Mouse (Mus musculus) forebrain, embryonic 14.5 days (tissue): ENCODE measurements around the gene B3glct. TPM values are rescaled to one million over a fixed set of nuclear protein-coding genes. Genes with fewer than 3 reads are reported as not detected.

ENCODE experiments used
- ATAC-seq: fragments of 200-750 bp; cut with Nextera tagmentation; 2 replicates; pipeline ENCODE4 v1.8.0; 2017; ENCODE audit warnings: mild to moderate bottlenecking, moderate library complexity
- DNase-seq: peaks from one replicate; pipeline ENCODE4 v3.0.0-alpha.2; 2015; ENCODE audit warnings: low spot score
- H3K27ac ChIP-seq: fragments of 300-500 bp; sonication (generic); 2 replicates; pipeline ENCODE4 v1.5.1; 2014; ENCODE audit warnings: low read depth, mild to moderate bottlenecking, control low read depth, low read length, moderate library complexity
- H3K27me3 ChIP-seq: fragments of 300-500 bp; sonication (generic); replicated peaks from 2 replicates; pipeline ENCODE4 v1.6.1; 2014; ENCODE audit warnings: low read length, control low read depth, mixed read lengths; ENCODE audit not compliant: control insufficient read depth, insufficient read depth
- H3K36me3 ChIP-seq: fragments of 300-500 bp; sonication (generic); 2 replicates; pipeline ENCODE4 v1.6.1; 2014; ENCODE audit warnings: low read length, control low read depth; ENCODE audit not compliant: control insufficient read depth, insufficient read depth
- H3K4me1 ChIP-seq: fragments of 300-500 bp; sonication (generic); 2 replicates; pipeline ENCODE4 v1.6.1; 2014; ENCODE audit warnings: antibody characterized with exemption, low read length, control low read depth; ENCODE audit not compliant: control insufficient read depth, insufficient read depth
- H3K4me2 ChIP-seq: fragments of 300-500 bp; sonication (generic); 2 replicates; pipeline ENCODE4 v1.6.1; 2014; ENCODE audit warnings: mild to moderate bottlenecking, control low read depth, low read length
- H3K4me3 ChIP-seq: fragments of 300-500 bp; sonication (generic); 2 replicates; pipeline ENCODE4 v1.5.1; 2014; ENCODE audit warnings: low read depth, low read length, control low read depth
- H3K9ac ChIP-seq: fragments of 300-500 bp; sonication (generic); 2 replicates; pipeline ENCODE4 v1.6.1; 2014; ENCODE audit warnings: mild to moderate bottlenecking, low read length, control low read depth, moderate library complexity
- H3K9me3 ChIP-seq: fragments of 300-500 bp; sonication (generic); replicated peaks from 2 replicates; pipeline ENCODE4 v1.6.1; 2016; ENCODE audit warnings: low read length, control low read depth, mixed read lengths; ENCODE audit not compliant: control insufficient read depth
- WGBS: fragments of 180-500 bp; shearing (Covaris S2); extraction: QIAGEN DNeasy Blood & Tissue Kit; methylation state at CpG from one replicate; pipeline ENCODE4 v1.1.7; 2014; 5-methylcytosine and 5-hydroxymethylcytosine counted together
- polyA plus RNA-seq: library from polyadenylated mRNA; unstranded; fragments of >200 nt; fragmentation: Nextera tagmentation; extraction: Ambion mirVana; gene quantifications from 2 replicates; pipeline ENCODE4 v1.2.1, GENCODE M21; 2014

The B3glct gene
- polyA plus RNA-seq, 1 experiment from 2014 or later = 17.1 TPM

GRCm38 (mm10) chr5:149680946-149681345, 2.9 kb downstream of the B3glct start:
- no peak overlapping the region for H3K9ac ChIP-seq
- 80% methylated on average over 5 of the region's 5 CpGs for WGBS

GRCm38 (mm10) chr5:149689860-149690259, 11.8 kb downstream of the B3glct start:
- Histone ChIP-seq H3K9me3 (no peaks in the 10 kb centered on the region), H3K4me2 (no peak overlapping the region), H3K9ac (no peak overlapping the region), H3K27me3 (no peaks in the 10 kb centered on the region), H3K4me3 (no peak overlapping the region), H3K4me1 (no peaks in the 10 kb centered on the region), H3K27ac (no peak overlapping the region), H3K36me3 (no peaks in the 10 kb centered on the region)
- WGBS = 89% methylated on average over 5 of the region's 5 CpGs
- no peak for ATAC-seq
- DNase-seq = no peak

More at GRCm38 (mm10) chr5:149680946-149681345, 2.9 kb downstream of the B3glct start:
- DNase-seq = no peak
- no peak overlapping the region for H3K4me2 ChIP-seq
- peaks cover 3% of the 10 kb centered on the region; the same call in 1 of the 2 replicates for H3K4me1 ChIP-seq
- H3K27me3 ChIP-seq = no peaks in the 10 kb centered on the region
- no peak overlapping the region for H3K27ac ChIP-seq
- no peaks in the 10 kb centered on the region for H3K9me3 ChIP-seq
- no peaks in the 10 kb centered on the region for H3K36me3 ChIP-seq
- no peak for ATAC-seq
- no peak overlapping the region for H3K4me3 ChIP-seq

GRCm38 (mm10) chr5:149692548-149692947, 14.5 kb downstream of the B3glct start:
- Histone ChIP-seq H3K27ac (no peak overlapping the region), H3K9ac (no peak overlapping the region), H3K4me1 (no peaks in the 10 kb centered on the region), H3K4me3 (no peak overlapping the region), H3K9me3 (no peaks in the 10 kb centered on the region), H3K4me2 (no peak overlapping the region), H3K27me3 (no peaks in the 10 kb centered on the region), H3K36me3 (no peaks in the 10 kb centered on the region; the same call in 1 of the 2 replicates)
- WGBS = 84% methylated on average over 11 of the region's 11 CpGs
- no peak for ATAC-seq
- no peak for DNase-seq

GRCm38 (mm10) chr5:149693200-149693599, 15.2 kb downstream of the B3glct start:
- Histone ChIP-seq H3K36me3 (no peaks in the 10 kb centered on the region; the same call in 1 of the 2 replicates), H3K4me3 (no peak overlapping the region), H3K4me1 (no peaks in the 10 kb centered on the region), H3K9me3 (no peaks in the 10 kb centered on the region), H3K4me2 (no peak overlapping the region), H3K27ac (no peak overlapping the region), H3K9ac (no peak overlapping the region), H3K27me3 (no peaks in the 10 kb centered on the region)
- WGBS = 86% methylated on average over 2 of the region's 2 CpGs
- DNase-seq (no peak), ATAC-seq (no peak)

DNA sequence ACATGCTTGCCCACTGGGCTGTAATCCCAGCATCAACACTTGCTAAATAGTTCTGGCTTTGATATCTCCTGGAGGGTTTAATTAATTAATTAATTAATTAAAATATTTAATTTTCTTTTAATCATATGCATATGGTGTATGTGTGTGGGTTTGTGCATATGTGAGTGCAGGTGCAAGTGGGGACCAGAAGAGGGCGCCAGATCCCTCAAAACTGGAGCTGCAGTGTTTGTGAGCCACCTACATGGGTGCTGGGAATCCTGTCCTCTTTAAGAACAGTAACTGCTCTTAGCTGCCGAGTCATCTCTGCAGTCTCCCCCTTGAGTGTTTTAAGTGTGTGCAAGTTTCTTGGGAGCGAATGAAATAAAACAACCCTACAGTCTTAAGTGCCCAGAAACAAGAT, 15.9 kb downstream of the B3glct start:
- DNase-seq = no peak
- Histone ChIP-seq H3K9ac (no peak overlapping the region), H3K36me3 (no peaks in the 10 kb centered on the region; the same call in 1 of the 2 replicates), H3K9me3 (no peaks in the 10 kb centered on the region), H3K4me3 (no peak overlapping the region), H3K4me1 (no peaks in the 10 kb centered on the region), H3K4me2 (no peak overlapping the region), H3K27me3 (no peaks in the 10 kb centered on the region), H3K27ac (no peak overlapping the region)
- no peak for ATAC-seq
- 85% methylated on average over 3 of the region's 3 CpGs for WGBS

GRCm38 (mm10) chr5:149695077-149695750, 17.2 kb downstream of the B3glct start:
- no peak for ATAC-seq
- 91% methylated on average over 18 of the region's 18 CpGs for WGBS
- no peaks in the 10 kb centered on the region; the same call in 1 of the 2 replicates for H3K36me3 ChIP-seq

GRCm38 (mm10) chr5:149702770-149703169, 24.7 kb downstream of the B3glct start:
- Histone ChIP-seq H3K36me3 (no peaks in the 10 kb centered on the region), H3K9me3 (no peaks in the 10 kb centered on the region), H3K27me3 (no peaks in the 10 kb centered on the region), H3K9ac (no peak overlapping the region), H3K4me3 (no peak overlapping the region), H3K4me1 (no peaks in the 10 kb centered on the region), H3K4me2 (no peak overlapping the region), H3K27ac (no peak overlapping the region)
- ATAC-seq (no peak), DNase-seq (no peak)

More at GRCm38 (mm10) chr5:149695077-149695750, 17.2 kb downstream of the B3glct start:
- H3K9me3 ChIP-seq = no peaks in the 10 kb centered on the region
- no peaks in the 10 kb centered on the region for H3K27me3 ChIP-seq
- no peaks in the 10 kb centered on the region for H3K4me1 ChIP-seq
- no peak for DNase-seq
- H3K27ac ChIP-seq = no peak overlapping the region
- no peak overlapping the region for H3K9ac ChIP-seq
- no peak overlapping the region for H3K4me2 ChIP-seq
- no peak overlapping the region for H3K4me3 ChIP-seq

DNA sequence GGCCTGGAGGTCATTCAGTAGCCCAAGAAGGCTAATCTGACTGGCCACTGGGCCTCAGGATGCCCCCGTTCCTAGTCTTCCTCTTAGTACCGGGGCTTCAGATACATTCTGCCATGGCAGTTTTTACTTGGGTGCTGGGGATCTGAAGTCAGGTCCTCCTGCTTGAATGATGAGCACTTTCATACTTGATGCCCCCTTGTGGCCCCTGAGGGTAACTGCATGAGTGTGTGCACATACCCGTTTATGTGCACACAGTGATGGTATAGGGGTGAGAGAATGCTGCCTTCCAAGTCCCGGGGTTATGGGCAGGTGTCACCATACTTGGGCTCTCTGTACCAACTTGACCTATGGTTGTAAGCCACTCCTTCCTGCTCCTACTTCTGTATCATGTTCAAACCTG, 33.5 kb downstream of the B3glct start:
- H3K27me3 ChIP-seq = no peaks in the 10 kb centered on the region
- no peaks in the 10 kb centered on the region for H3K9me3 ChIP-seq
- no peak overlapping the region for H3K9ac ChIP-seq
- H3K4me2 ChIP-seq = no peak overlapping the region
- H3K27ac ChIP-seq = no peak overlapping the region
- 99% methylated on average over 4 of the region's 4 CpGs for WGBS
- H3K36me3 ChIP-seq = no peaks in the 10 kb centered on the region
- DNase-seq (no peak), ATAC-seq (no peak)
- H3K4me3 ChIP-seq = no peak overlapping the region
- peaks cover 12% of the 10 kb centered on the region; the same call in 1 of the 2 replicates for H3K4me1 ChIP-seq

DNA sequence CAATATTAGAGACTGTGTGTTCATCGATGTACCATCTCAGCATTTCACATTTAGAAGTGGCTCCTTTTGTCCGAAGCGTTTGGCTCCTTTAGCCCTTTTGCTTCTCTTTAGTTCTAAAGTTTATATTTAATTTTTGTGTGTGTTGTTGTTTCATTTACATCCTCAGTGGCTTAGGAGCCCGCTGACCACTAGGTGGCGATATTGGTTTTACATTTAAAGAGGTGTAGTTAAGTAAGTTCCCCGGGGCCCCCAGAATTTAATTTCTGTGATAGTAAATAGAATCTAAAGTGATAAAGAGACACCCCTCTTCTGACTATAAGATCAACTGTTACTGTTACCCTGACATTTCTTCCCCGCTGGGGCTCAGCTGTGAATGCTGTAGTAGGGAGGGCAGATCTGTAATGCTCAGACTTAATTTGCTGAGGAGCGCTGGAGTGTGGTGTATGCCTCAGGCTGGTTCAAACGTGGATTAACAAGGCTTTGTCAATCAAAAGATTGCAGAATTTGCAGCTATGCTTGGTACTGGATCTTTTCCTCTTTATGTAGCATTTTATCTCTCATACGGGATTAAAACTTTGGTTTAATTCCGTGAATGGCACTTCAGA, 35.2 kb downstream of the B3glct start:
- Histone ChIP-seq H3K36me3 (no peaks in the 10 kb centered on the region), H3K4me1 (peaks cover 12% of the 10 kb centered on the region; the same call in 1 of the 2 replicates), H3K27me3 (no peaks in the 10 kb centered on the region), H3K9ac (no peak overlapping the region), H3K27ac (no peak overlapping the region), H3K4me3 (no peak overlapping the region), H3K9me3 (no peaks in the 10 kb centered on the region), H3K4me2 (no peak overlapping the region)
- DNase-seq = peak; percentile 89
- no peak for ATAC-seq
- WGBS = 51% methylated on average over 11 of the region's 11 CpGs
